Mouse (Mus musculus) layer of hippocampus, adult 6 months (tissue): ENCODE data around the gene Zpbp. TPM values are rescaled to one million over a fixed set of nuclear protein-coding genes. Genes with fewer than 3 reads are reported as not detected.

Experiments used
- long read RNA-seq, 2 experiments: library from polyadenylated mRNA; unstranded; transcript quantifications; one replicate each; pipeline ENCODE4 v2.0.0; 2019 to 2020
- polyA plus RNA-seq: library from polyadenylated mRNA; unstranded; fragments of <200 nt; fragmentation: Nextera tagmentation; gene quantifications from 2 replicates; pipeline ENCODE4 v1.2.3, GENCODE M21; 2021

Zpbp gene
- 0.15 and 0.25 TPM in 2 replicates for polyA plus RNA-seq
- long read RNA-seq, experiment 1, partial matches to known transcripts, result 0 of 1 reads
- long read RNA-seq, experiment 1, other reads (novel, unspliced or antisense), result 1 of 1 reads
- long read RNA-seq, experiment 2, partial matches to known transcripts, result 1 of 3 reads
- long read RNA-seq, experiment 2, other reads (novel, unspliced or antisense), result 2 of 3 reads

GRCm38 (mm10) chr11:11461635-11462560 is at the start of gene Zpbp, which contains the start of gene Spata48:
TSS of gene Zpbp (minus strand) at chr11:11462408.
TSS of gene Spata48 (plus strand) at chr11:11462094.

Other genes with a start within 250 kb of the Zpbp start
- gene Spata48, start 314 bp downstream of the Zpbp start, polyA plus RNA-seq, result not detected in 2 replicates
- not detected in 2 replicates for gene 4930512M02Rik, start 165.4 kb upstream of the Zpbp start, polyA plus RNA-seq
- gene Ikzf1, start 222.6 kb upstream of the Zpbp start, polyA plus RNA-seq, result 1.0 and 1.6 TPM in 2 replicates